Mouse (Mus musculus): Measurements from ENCODE around the gene Atp12a.

DNA sequence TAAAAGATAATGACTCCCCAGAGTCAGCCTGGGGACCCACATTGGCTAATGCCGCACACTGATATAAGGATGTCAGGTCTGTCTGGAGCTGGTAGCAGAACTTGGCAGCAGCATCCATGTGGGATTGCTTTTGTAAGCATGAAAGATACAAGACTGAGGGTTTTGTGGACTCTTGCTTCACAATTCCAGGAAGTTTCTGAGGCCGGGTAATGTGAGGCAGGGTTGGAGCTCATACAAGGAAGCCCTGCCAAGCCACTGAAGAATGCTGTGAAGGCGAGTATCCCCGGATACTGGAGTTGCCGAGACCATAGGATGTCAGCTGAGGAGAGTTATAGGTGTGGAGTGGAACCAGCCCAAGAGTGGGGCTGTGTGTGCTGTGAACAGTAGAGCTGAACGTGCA is 5.7 kb upstream of the Atp12a start:
- TF ChIP-seq CTCF (IDR thresholded peaks at IDR 0.05; ENCODE audit: borderline replicate concordance, extremely low read depth, insufficient read depth, insufficient read length) (no peak), POLR2A (IDR thresholded peaks at IDR 0.05; ENCODE audit: borderline replicate concordance, extremely low read depth, insufficient read depth, insufficient read length, poor library complexity, severe bottlenecking) (no peak)
